Mouse (Mus musculus) frontal cortex, postnatal 14 days (tissue): ENCODE measurements at regions not wholly inside any gene's neighbourhood (a gene's known extent, or its start where the extent isn't known, plus 50 kb on each side); places are given as distances from the start of the nearest gene placed in this dataset.
"Not testable (repeated sequence)": the region's sequence is repeated elsewhere in the genome, so short reads cannot be mapped to it uniquely, and the experiment has no call there.

ENCODE experiments used
- DNase-seq, 2 experiments: peaks; one replicate each; pipeline ENCODE4 v3.0.0; 2022; ENCODE audit warnings: low spot score in 2 of 2

- DNase-seq = no peak
Measured at GRCm38 (mm10) chr1:16904690-16905089, 811.6 kb upstream of the 4930444P10Rik start.

- DNase-seq = not testable (repeated sequence)
Measured at GRCm38 (mm10) chr1:16868383-16868782, 775.3 kb upstream of the 4930444P10Rik start.

GRCm38 (mm10) chr1:16867086-16867835, 774.1 kb upstream of the 4930444P10Rik start:
- not testable (repeated sequence) for DNase-seq

- DNase-seq = no peak
Measured at GRCm38 (mm10) chr1:16837111-16837510, 744.0 kb upstream of the 4930444P10Rik start.

- DNase-seq = not testable (repeated sequence)
Measured at GRCm38 (mm10) chr1:16824709-16825108, 731.6 kb upstream of the 4930444P10Rik start.

- no peak for DNase-seq
Measured at GRCm38 (mm10) chr1:16824057-16824456, 730.9 kb upstream of the 4930444P10Rik start.

GRCm38 (mm10) chr1:16821186-16821585, 728.1 kb upstream of the 4930444P10Rik start:
- no peak for DNase-seq

- DNase-seq = no peak
Measured at GRCm38 (mm10) chr1:16816572-16816971, 723.4 kb upstream of the 4930444P10Rik start.

GRCm38 (mm10) chr1:16815731-16816130, 722.6 kb upstream of the 4930444P10Rik start:
- DNase-seq = no peak

- DNase-seq = no peak
Measured at GRCm38 (mm10) chr1:16809370-16810150, 716.4 kb upstream of the 4930444P10Rik start.

- DNase-seq = peak; percentile 40 to 79
Measured at GRCm38 (mm10) chr1:16798292-16798691, 705.2 kb upstream of the 4930444P10Rik start.

GRCm38 (mm10) chr1:16796449-16796848, 703.3 kb upstream of the 4930444P10Rik start:
- DNase-seq = no peak

- no peak for DNase-seq
Measured at GRCm38 (mm10) chr1:16790733-16791309, 697.7 kb upstream of the 4930444P10Rik start.

GRCm38 (mm10) chr1:16779791-16780190, 686.7 kb upstream of the 4930444P10Rik start:
- no peak for DNase-seq

GRCm38 (mm10) chr1:16760951-16761350, 667.8 kb upstream of the 4930444P10Rik start:
- no peak for DNase-seq
